Mouse (Mus musculus) embryonic facial prominence, embryonic 13.5 days (tissue): ENCODE measurements around the gene Nkx2-3. TPM values are rescaled to one million over a fixed set of nuclear protein-coding genes. Genes with fewer than 3 reads are reported as not detected.

Source experiments
- ATAC-seq: fragments of 200-750 bp; cut with Nextera tagmentation; 2 replicates; pipeline ENCODE4 v1.8.0; 2017; ENCODE audit warnings: low read depth; ENCODE audit not compliant: insufficient number of reproducible peaks, insufficient read depth, low FRiP score, low TSS enrichment
- H3K27ac ChIP-seq: fragments of 300-500 bp; sonication (generic); 2 replicates; pipeline ENCODE4 v1.5.1; 2015; ENCODE audit warnings: moderate library complexity, mild to moderate bottlenecking, inconsistent platforms
- H3K27me3 ChIP-seq: fragments of 300-500 bp; sonication (generic); 2 replicates; pipeline ENCODE4 v1.6.1; 2015; ENCODE audit warnings: mild to moderate bottlenecking, inconsistent platforms
- H3K36me3 ChIP-seq: fragments of 300-500 bp; sonication (generic); 2 replicates; pipeline ENCODE4 v1.6.1; 2015; ENCODE audit warnings: mild to moderate bottlenecking, inconsistent platforms
- H3K4me1 ChIP-seq: fragments of 300-500 bp; sonication (generic); 2 replicates; pipeline ENCODE4 v1.6.1; 2015; ENCODE audit warnings: inconsistent platforms
- H3K4me2 ChIP-seq: fragments of 300-500 bp; sonication (generic); 2 replicates; pipeline ENCODE4 v1.6.1; 2015; ENCODE audit warnings: moderate library complexity, mild to moderate bottlenecking, inconsistent platforms
- H3K4me3 ChIP-seq: fragments of 300-500 bp; sonication (generic); 2 replicates; pipeline ENCODE4 v1.5.1; 2015; ENCODE audit warnings: mild to moderate bottlenecking, inconsistent platforms
- H3K9ac ChIP-seq: fragments of 300-500 bp; sonication (generic); 2 replicates; pipeline ENCODE4 v1.6.1; 2015; ENCODE audit warnings: mild to moderate bottlenecking, inconsistent platforms
- H3K9me3 ChIP-seq: fragments of 300-500 bp; sonication (generic); 2 replicates; pipeline ENCODE4 v1.6.1; 2016; ENCODE audit warnings: inconsistent platforms
- WGBS: fragments of 180-500 bp; shearing (Covaris S2); methylation state at CpG from one replicate; pipeline ENCODE4 v1.1.7; 2015; ENCODE audit warnings: mixed read lengths; 5-methylcytosine and 5-hydroxymethylcytosine counted together
- polyA plus RNA-seq: library from polyadenylated mRNA; unstranded; fragments of >200 nt; fragmentation: Nextera tagmentation; extraction: Ambion mirVana; gene quantifications from 2 replicates; pipeline ENCODE4 v1.2.1, GENCODE M21; 2015

The Nkx2-3 gene
- polyA plus RNA-seq, 1 experiment from 2014 or later: 4.2 TPM

DNA sequence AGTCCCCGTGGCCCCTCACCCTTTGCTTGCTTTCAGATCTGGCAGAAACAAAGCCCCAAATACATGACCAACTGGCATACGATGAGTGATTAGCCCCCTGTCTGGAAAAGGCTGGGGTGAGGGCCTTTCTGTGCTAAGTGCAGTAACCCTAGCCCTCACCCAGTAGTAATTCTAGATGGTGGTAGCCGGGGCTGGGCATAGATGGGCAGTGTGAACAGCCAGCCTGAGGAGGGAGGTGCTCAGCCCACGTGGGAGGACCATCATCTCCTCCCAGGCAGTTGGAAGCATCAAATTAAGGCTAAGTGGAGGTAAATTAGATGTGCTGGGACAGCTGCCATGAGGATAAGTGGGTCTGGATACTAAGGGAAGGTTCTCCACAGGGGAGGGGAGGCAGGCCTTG, 17.0 kb downstream of the Nkx2-3 start:
- H3K4me1 ChIP-seq: no peaks in the 10 kb centered on the region
- H3K4me2 ChIP-seq: no peak overlapping the region
- H3K36me3 ChIP-seq: no peaks in the 10 kb centered on the region
- WGBS: 39% methylated on average over 4 of the region's 4 CpGs
- ATAC-seq: no peak
- H3K9ac ChIP-seq: no peak overlapping the region
- H3K9me3 ChIP-seq: no peaks in the 10 kb centered on the region
- peaks cover 20% of the 10 kb centered on the region for H3K27me3 ChIP-seq
- H3K27ac ChIP-seq: no peak overlapping the region
- no peak overlapping the region for H3K4me3 ChIP-seq

- H3K4me1 ChIP-seq: no peaks in the 10 kb centered on the region
- H3K27ac ChIP-seq: no peak overlapping the region
- H3K9ac ChIP-seq: no peak overlapping the region
- no peak overlapping the region for H3K4me2 ChIP-seq
- H3K4me3 ChIP-seq: no peak overlapping the region
- ATAC-seq: no peak
- H3K27me3 ChIP-seq: peaks cover 12% of the 10 kb centered on the region
- WGBS: 23% methylated on average over 12 of the region's 12 CpGs
- no peaks in the 10 kb centered on the region for H3K36me3 ChIP-seq
- no peaks in the 10 kb centered on the region for H3K9me3 ChIP-seq
These were observed 18.5 kb downstream of the Nkx2-3 start for GRCm38 (mm10) chr19:43630466-43631251.

DNA sequence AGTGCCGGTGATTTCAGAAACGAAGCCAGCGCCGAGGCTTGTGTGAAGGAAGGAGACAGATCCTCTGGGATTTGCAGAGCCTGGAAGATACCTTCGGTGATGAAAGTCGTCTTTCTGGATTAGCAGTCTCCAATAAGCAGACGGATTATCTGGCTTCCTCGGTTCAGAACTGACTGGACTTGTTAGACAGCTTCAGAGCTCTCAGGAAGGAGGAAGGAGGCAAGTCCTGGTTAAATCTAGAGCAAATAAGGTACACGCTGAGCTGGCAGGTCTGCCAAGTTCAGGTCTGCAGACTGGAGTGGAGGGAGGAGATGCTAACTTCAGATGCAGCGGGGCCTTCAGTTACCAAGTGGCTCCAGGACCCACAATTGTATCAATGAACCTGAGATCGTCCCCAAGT, 29.7 kb downstream of the Nkx2-3 start:
- ATAC-seq: no peak
- Histone ChIP-seq H3K4me3 (no peak overlapping the region), H3K4me2 (no peak overlapping the region), H3K27me3 (peaks cover 4% of the 10 kb centered on the region), H3K36me3 (no peaks in the 10 kb centered on the region), H3K4me1 (no peaks in the 10 kb centered on the region), H3K27ac (no peak overlapping the region), H3K9ac (no peak overlapping the region), H3K9me3 (no peaks in the 10 kb centered on the region)
- 56% methylated on average over 11 of the region's 11 CpGs for WGBS

DNA sequence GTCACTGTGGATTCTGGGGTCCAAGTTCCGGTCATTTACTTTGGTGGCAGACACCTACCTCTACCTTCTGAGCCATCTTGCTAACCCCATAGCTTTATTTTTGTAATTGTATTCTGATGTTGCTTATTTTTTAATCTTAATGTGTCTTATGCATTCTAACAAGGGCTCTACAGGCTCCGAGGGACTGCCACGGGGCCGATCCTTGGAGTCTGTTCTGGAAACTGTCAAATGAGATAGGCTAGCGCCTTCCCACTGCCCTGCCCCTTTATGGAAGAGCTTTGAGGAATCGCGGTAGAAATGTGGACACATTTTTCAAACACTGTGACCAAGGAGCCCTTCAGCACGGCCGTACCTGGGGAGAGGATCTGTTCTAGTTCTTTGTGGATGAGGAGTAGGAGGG, 30.7 kb downstream of the Nkx2-3 start:
- 87% methylated on average over 9 of the region's 9 CpGs for WGBS
- Histone ChIP-seq H3K4me3 (no peak overlapping the region), H3K9me3 (no peaks in the 10 kb centered on the region), H3K4me2 (no peak overlapping the region), H3K4me1 (no peaks in the 10 kb centered on the region), H3K27me3 (peaks cover 4% of the 10 kb centered on the region), H3K36me3 (no peaks in the 10 kb centered on the region), H3K9ac (no peak overlapping the region), H3K27ac (no peak overlapping the region)
- no peak for ATAC-seq

GRCm38 (mm10) chr19:43645508-43645907, 33.4 kb downstream of the Nkx2-3 start:
- no peak overlapping the region for H3K27ac ChIP-seq
- H3K4me1 ChIP-seq: no peaks in the 10 kb centered on the region
- WGBS: 89% methylated on average over 9 of the region's 9 CpGs
- no peak for ATAC-seq
- H3K9ac ChIP-seq: no peak overlapping the region
- peaks cover 4% of the 10 kb centered on the region; the same call in 1 of the 2 replicates for H3K27me3 ChIP-seq
- H3K4me2 ChIP-seq: no peak overlapping the region
- no peaks in the 10 kb centered on the region for H3K36me3 ChIP-seq
- no peaks in the 10 kb centered on the region for H3K9me3 ChIP-seq
- no peak overlapping the region for H3K4me3 ChIP-seq

DNA sequence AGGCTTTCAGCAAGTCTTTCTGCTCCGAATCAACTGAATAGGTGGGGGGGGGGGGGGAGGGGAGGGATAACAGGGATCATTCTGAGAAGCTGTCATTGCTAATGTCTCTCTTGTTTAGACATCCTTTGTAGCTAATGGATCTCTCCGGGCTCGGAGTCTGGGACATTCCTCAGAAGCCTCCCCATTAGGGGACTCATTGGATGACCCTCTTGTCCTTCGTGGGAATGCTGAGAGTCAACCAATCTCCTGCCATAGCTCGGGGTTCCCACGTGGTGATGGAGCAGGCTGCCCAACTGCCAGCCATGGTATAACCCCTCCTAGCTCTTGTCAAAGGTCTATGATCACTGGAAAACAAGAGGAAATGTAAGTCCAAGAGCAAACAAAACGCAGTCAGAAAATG, 34.7 kb downstream of the Nkx2-3 start:
- H3K27ac ChIP-seq: no peak overlapping the region
- 65% methylated on average over 7 of the region's 7 CpGs for WGBS
- H3K36me3 ChIP-seq: no peaks in the 10 kb centered on the region
- no peak for ATAC-seq
- H3K4me1 ChIP-seq: no peaks in the 10 kb centered on the region
- no peak overlapping the region for H3K4me2 ChIP-seq
- H3K27me3 ChIP-seq: peaks cover 4% of the 10 kb centered on the region; the same call in 1 of the 2 replicates
- no peak overlapping the region for H3K9ac ChIP-seq
- H3K4me3 ChIP-seq: no peak overlapping the region
- H3K9me3 ChIP-seq: no peaks in the 10 kb centered on the region

DNA sequence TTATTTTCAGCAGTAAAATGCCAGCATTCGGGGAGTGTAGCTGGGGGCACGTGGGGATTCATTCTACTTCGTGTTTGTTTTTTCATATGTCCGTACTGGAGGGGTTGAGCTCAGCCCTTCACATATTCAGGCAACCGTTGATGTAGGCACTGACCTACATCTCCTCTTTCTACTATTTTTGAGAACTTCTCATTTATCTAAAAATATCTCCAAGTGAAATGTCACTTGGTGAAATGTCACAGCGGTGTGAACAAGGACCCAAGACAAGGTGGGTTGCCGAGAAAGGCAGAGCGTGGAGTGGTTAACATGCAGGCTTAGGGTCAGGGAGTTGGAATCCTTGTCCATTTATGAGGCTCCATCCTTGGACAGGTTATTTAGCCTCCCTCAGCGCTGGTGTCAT, 35.1 kb downstream of the Nkx2-3 start:
- 89% methylated on average over 9 of the region's 9 CpGs for WGBS
- Histone ChIP-seq H3K4me2 (no peak overlapping the region), H3K36me3 (no peaks in the 10 kb centered on the region), H3K9ac (no peak overlapping the region), H3K27me3 (peaks cover 7% of the 10 kb centered on the region; the same call in 1 of the 2 replicates), H3K4me1 (no peaks in the 10 kb centered on the region), H3K9me3 (no peaks in the 10 kb centered on the region), H3K27ac (no peak overlapping the region), H3K4me3 (no peak overlapping the region)
- ATAC-seq: no peak

DNA sequence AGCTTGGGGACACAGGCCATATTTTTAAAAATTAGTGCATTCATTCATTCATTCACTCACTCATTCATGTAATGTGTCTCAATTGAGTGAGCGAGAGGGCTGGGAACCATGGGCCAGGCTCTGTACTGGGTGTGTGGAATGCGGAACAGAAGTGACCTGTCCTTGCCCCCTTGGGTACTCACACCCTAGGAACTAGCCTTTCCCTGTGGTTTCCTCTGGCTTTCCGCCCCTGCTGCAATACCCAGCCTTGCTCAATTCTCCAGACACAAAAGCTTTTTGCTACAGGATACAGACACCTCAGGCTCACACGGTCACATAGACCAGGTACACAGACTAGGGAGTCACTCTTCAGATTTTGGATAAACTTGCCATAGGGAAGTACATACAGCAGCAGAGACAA, 36.2 kb downstream of the Nkx2-3 start:
- Histone ChIP-seq H3K27me3 (0 out of 2 replicates have a peak, but pooled peaks cover 3% of the 10 kb centered on the region), H3K36me3 (no peaks in the 10 kb centered on the region), H3K27ac (no peak overlapping the region), H3K9me3 (no peaks in the 10 kb centered on the region), H3K9ac (no peak overlapping the region), H3K4me3 (no peak overlapping the region), H3K4me1 (no peaks in the 10 kb centered on the region), H3K4me2 (no peak overlapping the region)
- ATAC-seq: no peak
- WGBS: 89% methylated on average over 4 of the region's 4 CpGs

DNA sequence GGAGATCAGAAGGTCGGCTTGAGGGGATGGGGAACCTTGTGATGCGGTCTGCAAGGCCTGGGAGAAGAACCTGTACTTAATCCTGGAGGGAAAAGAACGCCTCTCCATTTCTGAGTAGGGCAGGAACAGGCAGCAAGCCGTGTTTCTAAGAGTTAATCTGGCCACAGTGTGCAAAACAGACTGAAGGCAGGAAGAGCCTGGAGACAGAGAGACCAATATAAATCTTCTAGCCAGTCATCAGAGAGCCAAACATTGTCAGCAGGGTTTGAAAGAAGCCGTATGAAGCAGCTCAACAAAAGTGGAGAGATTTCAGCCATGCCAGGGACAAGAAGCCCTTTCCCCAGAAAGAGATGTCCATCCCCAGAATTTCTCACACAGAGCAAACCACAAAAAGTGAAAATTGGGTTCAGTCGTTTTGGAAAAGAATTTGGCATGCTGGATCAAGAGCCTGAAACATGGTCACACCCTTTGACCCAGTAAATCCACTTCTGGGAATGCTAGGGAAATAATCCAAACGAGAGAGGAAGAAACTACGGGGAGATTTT, 39.2 kb downstream of the Nkx2-3 start:
- Histone ChIP-seq H3K4me2 (no peak overlapping the region), H3K4me3 (no peak overlapping the region), H3K4me1 (peaks cover 7% of the 10 kb centered on the region; the same call in 1 of the 2 replicates), H3K9ac (no peak overlapping the region), H3K27me3 (0 out of 2 replicates have a peak, but pooled peaks cover 3% of the 10 kb centered on the region), H3K9me3 (no peaks in the 10 kb centered on the region), H3K36me3 (no peaks in the 10 kb centered on the region), H3K27ac (no peak overlapping the region)
- no peak for ATAC-seq
- 58% methylated on average over 8 of the region's 8 CpGs for WGBS

GRCm38 (mm10) chr19:43655735-43656492, 43.8 kb downstream of the Nkx2-3 start:
- no peak overlapping the region for H3K9ac ChIP-seq
- no peak overlapping the region for H3K4me2 ChIP-seq
- H3K9me3 ChIP-seq: no peaks in the 10 kb centered on the region
- H3K4me3 ChIP-seq: no peak overlapping the region
- H3K27ac ChIP-seq: no peak overlapping the region
- WGBS: 38% methylated on average over 11 of the region's 11 CpGs
- peaks cover 7% of the 10 kb centered on the region; the same call in 1 of the 2 replicates for H3K4me1 ChIP-seq
- H3K27me3 ChIP-seq: 0 out of 2 replicates have a peak, but pooled peaks cover 3% of the 10 kb centered on the region
- ATAC-seq: no peak
- no peaks in the 10 kb centered on the region for H3K36me3 ChIP-seq

DNA sequence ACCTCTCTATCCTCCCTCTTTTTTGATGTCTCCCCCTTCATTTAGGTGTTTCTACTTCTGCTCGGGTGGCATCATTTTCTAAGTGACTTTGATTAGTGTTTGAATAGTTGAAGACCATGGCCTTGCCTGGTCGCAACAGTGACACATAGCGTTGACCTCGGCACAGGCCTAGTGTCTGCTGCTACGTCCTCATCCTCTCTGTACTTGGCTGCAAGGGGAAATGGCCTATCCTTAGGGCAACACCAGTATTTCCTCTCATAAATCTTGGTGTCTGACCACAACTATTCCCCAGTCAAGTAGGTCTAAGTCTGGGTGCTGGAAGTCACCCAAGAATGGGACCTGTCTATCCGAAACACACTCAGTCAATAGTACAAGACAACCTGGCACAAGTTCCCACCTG, 47.5 kb downstream of the Nkx2-3 start:
- Histone ChIP-seq H3K4me1 (peaks cover 15% of the 10 kb centered on the region; the same call in 1 of the 2 replicates), H3K27me3 (no peaks in the 10 kb centered on the region), H3K36me3 (peaks cover 13% of the 10 kb centered on the region), H3K4me2 (no peak overlapping the region), H3K9me3 (no peaks in the 10 kb centered on the region), H3K27ac (no peak overlapping the region), H3K9ac (no peak overlapping the region), H3K4me3 (no peak overlapping the region)
- 77% methylated on average over 6 of the region's 6 CpGs for WGBS
- no peak for ATAC-seq
